Mouse (Mus musculus) thymus, postnatal 10 days (tissue): ENCODE measurements around the gene Sdad1.

ENCODE experiments used
- DNase-seq, 2 experiments: peaks; one replicate each; pipeline ENCODE4 v3.0.0; 2021; ENCODE audit warnings: low spot score in 2 of 2

Gene Sdad1

GRCm38 (mm10) chr5:92239333-92240232 lies 70.7 kb downstream of the Sdad1 start:
- DNase-seq = peak in 1 of 2 experiments; percentile 55

- no peak for DNase-seq
These were observed 75.2 kb downstream of the Sdad1 start for GRCm38 (mm10) chr5:92234939-92235557.
